8 mouse cellular contexts compared by ENCODE assay signal in genomic region chr11:75652222-75652941, GRCm38 (mm10). TPM values are rescaled to one million over a fixed set of nuclear protein-coding genes. Genes with fewer than 3 reads are reported as not detected.
DNase-seq lines count a peak whose midpoint lies in the region; ATAC-seq lines count a peak whose summit lies in the region.

No protein-coding gene starts in this region.

- no peak for ATAC-seq in heart, embryonic 11.5 days (replicated peaks; ENCODE audit: insufficient number of reproducible peaks, low FRiP score, low TSS enrichment)
- no peak for ATAC-seq in hindbrain, embryonic 11.5 days (ENCODE audit: low FRiP score)
- no peak for ATAC-seq in limb, embryonic 13.5 days (ENCODE audit: low FRiP score, low read depth)
- no peak for ATAC-seq in neural tube, embryonic 12.5 days (ENCODE audit: low FRiP score, low read depth)

- H3K4me2 ChIP-seq in heart, embryonic 11.5 days = peak overlapping the region; percentile 88
- peak overlapping the region; percentile 91 for H3K4me2 ChIP-seq in hindbrain, embryonic 11.5 days (replicated peaks; ENCODE audit: low read depth, low read length)
- peak overlapping the region; percentile 94 for H3K4me2 ChIP-seq in limb, embryonic 13.5 days (replicated peaks)
- H3K4me2 ChIP-seq in neural tube, embryonic 12.5 days (replicated peaks) = peak overlapping the region; percentile 88

- H3K36me3 ChIP-seq in heart, embryonic 11.5 days (ENCODE audit: control insufficient read depth, insufficient read depth, low read length) = no peaks in the 10 kb centered on the region
- H3K36me3 ChIP-seq in hindbrain, embryonic 11.5 days (ENCODE audit: control insufficient read depth, insufficient read depth, low read length) = no peaks in the 10 kb centered on the region
- peaks cover 10% of the 10 kb centered on the region; the same call in 1 of the 2 replicates for H3K36me3 ChIP-seq in limb, embryonic 13.5 days
- H3K36me3 ChIP-seq in neural tube, embryonic 12.5 days = no peaks in the 10 kb centered on the region

- 23% methylated on average over 20 of the region's 20 CpGs for WGBS in heart, embryonic 11.5 days (ENCODE audit: insufficient replicate concordance)
- 21% methylated on average over 20 of the region's 20 CpGs for WGBS in hindbrain, embryonic 11.5 days
- 26% methylated on average over 20 of the region's 20 CpGs for WGBS in limb, embryonic 13.5 days
- 18% methylated on average over 20 of the region's 20 CpGs for WGBS in neural tube, embryonic 12.5 days

- no peak for DNase-seq in heart, postnatal 25 days (ENCODE audit: low spot score)
- DNase-seq in R1 (ENCODE audit: low read depth, low spot score) = peak; percentile 75
- DNase-seq in hindbrain, embryonic 11.5 days (ENCODE audit: low spot score) = no peak
- no peak for DNase-seq in MN1 (ENCODE audit: low spot score)
- DNase-seq in cerebellum, adult 8-10 months = no peak

- no peaks in the 10 kb centered on the region for H3K9me3 ChIP-seq in heart, embryonic 11.5 days (replicated peaks; ENCODE audit: control insufficient read depth, low read length)
- H3K9me3 ChIP-seq in hindbrain, embryonic 11.5 days (ENCODE audit: control insufficient read depth, low read length) = no peaks in the 10 kb centered on the region
- H3K9me3 ChIP-seq in limb, embryonic 13.5 days = no peaks in the 10 kb centered on the region
- H3K9me3 ChIP-seq in neural tube, embryonic 12.5 days = no peaks in the 10 kb centered on the region

- peak overlapping the region; percentile 61 for H3K4me3 ChIP-seq in heart, embryonic 11.5 days (ENCODE audit: low read depth, low read length)
- H3K4me3 ChIP-seq in hindbrain, embryonic 11.5 days (ENCODE audit: low read depth, low read length) = peak overlapping the region; percentile 58
- peak overlapping the region; percentile 67 for H3K4me3 ChIP-seq in limb, embryonic 13.5 days
- peak overlapping the region; percentile 56 for H3K4me3 ChIP-seq in neural tube, embryonic 12.5 days

- no peaks in the 10 kb centered on the region for H3K27me3 ChIP-seq in heart, embryonic 11.5 days (ENCODE audit: control insufficient read depth, insufficient read depth, low read length)
- H3K27me3 ChIP-seq in hindbrain, embryonic 11.5 days (ENCODE audit: control insufficient read depth, insufficient read depth, low read length) = peaks cover 28% of the 10 kb centered on the region
- peaks cover 26% of the 10 kb centered on the region for H3K27me3 ChIP-seq in limb, embryonic 13.5 days
- peaks cover 37% of the 10 kb centered on the region for H3K27me3 ChIP-seq in neural tube, embryonic 12.5 days (replicated peaks)

- intact Hi-C loops in heart, postnatal 25 days (cut with DNase I) = no loop called here

- H3K27ac ChIP-seq in heart, embryonic 11.5 days (ENCODE audit: low read depth, low read length) = peak overlapping the region; percentile 83; the same call in 1 of the 2 replicates
- H3K27ac ChIP-seq in hindbrain, embryonic 11.5 days (ENCODE audit: low read depth, low read length) = no peak overlapping the region
- no peak overlapping the region for H3K27ac ChIP-seq in limb, embryonic 13.5 days
- no peak overlapping the region for H3K27ac ChIP-seq in neural tube, embryonic 12.5 days

- H3K9ac ChIP-seq in heart, embryonic 11.5 days (ENCODE audit: low read depth, low read length) = peak overlapping the region; percentile 81
- peak overlapping the region; percentile 83; the same call in 1 of the 2 replicates for H3K9ac ChIP-seq in hindbrain, embryonic 11.5 days (ENCODE audit: low read depth, low read length)
- H3K9ac ChIP-seq in limb, embryonic 13.5 days = peak overlapping the region; percentile 81
- H3K9ac ChIP-seq in neural tube, embryonic 12.5 days = peak overlapping the region; percentile 75; the same call in 1 of the 2 replicates

- H3K4me1 ChIP-seq in heart, embryonic 11.5 days (ENCODE audit: control insufficient read depth, insufficient read depth, low read length) = peaks cover 63% of the 10 kb centered on the region
- H3K4me1 ChIP-seq in hindbrain, embryonic 11.5 days (replicated peaks; ENCODE audit: control insufficient read depth, insufficient read depth, low read length) = peaks cover 14% of the 10 kb centered on the region; the same call in 1 of the 2 replicates
- peaks cover 56% of the 10 kb centered on the region for H3K4me1 ChIP-seq in limb, embryonic 13.5 days
- peaks cover 36% of the 10 kb centered on the region for H3K4me1 ChIP-seq in neural tube, embryonic 12.5 days

RNA-seq across cellular contexts. Expression of gene Myo1c, which starts 2.1 kb away (rescaled TPM):
- 33.0 and 54.5 TPM in 2 replicates for polyA plus RNA-seq in heart, embryonic 11.5 days (2014; fragmentation: Nextera tagmentation; extraction: Ambion mirVana)
- total RNA-seq in heart, postnatal 25 days (2021) = 100 to 1,000 TPM; 119 to 132 TPM
- 9.9 and 10.4 TPM in 2 replicates for polyA plus RNA-seq in hindbrain, embryonic 11.5 days (2014; fragmentation: Nextera tagmentation; extraction: Ambion mirVana)
- 34.2 and 38.0 TPM in 2 replicates for polyA plus RNA-seq in limb, embryonic 13.5 days (2015; fragmentation: Nextera tagmentation; extraction: Ambion mirVana)
- polyA plus RNA-seq in neural tube, embryonic 12.5 days (2016; fragmentation: Nextera tagmentation; extraction: Ambion mirVana) = 14.0 and 16.8 TPM in 2 replicates

RNA-seq across cellular contexts. Expression of gene Inpp5k, which starts 21.6 kb away (rescaled TPM):
- polyA plus RNA-seq in heart, embryonic 11.5 days (2014; fragmentation: Nextera tagmentation; extraction: Ambion mirVana) = 19.7 and 21.0 TPM in 2 replicates
- total RNA-seq in heart, postnatal 25 days (2021) = 10 to 100 TPM; 27.8 to 29.8 TPM
- 26.5 and 28.8 TPM in 2 replicates for polyA plus RNA-seq in hindbrain, embryonic 11.5 days (2014; fragmentation: Nextera tagmentation; extraction: Ambion mirVana)
- polyA plus RNA-seq in limb, embryonic 13.5 days (2015; fragmentation: Nextera tagmentation; extraction: Ambion mirVana) = 21.1 and 22.0 TPM in 2 replicates
- 31.4 and 31.5 TPM in 2 replicates for polyA plus RNA-seq in neural tube, embryonic 12.5 days (2016; fragmentation: Nextera tagmentation; extraction: Ambion mirVana)

RNA-seq across cellular contexts. Expression of gene Crk, which starts 26.7 kb away (rescaled TPM):
- polyA plus RNA-seq in heart, embryonic 11.5 days (2014; fragmentation: Nextera tagmentation; extraction: Ambion mirVana) = 90.3 and 97.4 TPM in 2 replicates
- total RNA-seq in heart, postnatal 25 days (2021) = 10 to 100 TPM; 81.3 to 88.2 TPM
- polyA plus RNA-seq in hindbrain, embryonic 11.5 days (2014; fragmentation: Nextera tagmentation; extraction: Ambion mirVana) = 113 and 127 TPM in 2 replicates
- 126 and 128 TPM in 2 replicates for polyA plus RNA-seq in limb, embryonic 13.5 days (2015; fragmentation: Nextera tagmentation; extraction: Ambion mirVana)
- 127 and 137 TPM in 2 replicates for polyA plus RNA-seq in neural tube, embryonic 12.5 days (2016; fragmentation: Nextera tagmentation; extraction: Ambion mirVana)
